Mouse (Mus musculus): Measurements from ENCODE around the gene Trip6. TPM values are rescaled to one million over a fixed set of nuclear protein-coding genes. Genes with fewer than 3 reads are reported as not detected.

The Trip6 gene
- polyA plus RNA-seq, 1 experiment from 2014 or later = 30.8 TPM

DNA sequence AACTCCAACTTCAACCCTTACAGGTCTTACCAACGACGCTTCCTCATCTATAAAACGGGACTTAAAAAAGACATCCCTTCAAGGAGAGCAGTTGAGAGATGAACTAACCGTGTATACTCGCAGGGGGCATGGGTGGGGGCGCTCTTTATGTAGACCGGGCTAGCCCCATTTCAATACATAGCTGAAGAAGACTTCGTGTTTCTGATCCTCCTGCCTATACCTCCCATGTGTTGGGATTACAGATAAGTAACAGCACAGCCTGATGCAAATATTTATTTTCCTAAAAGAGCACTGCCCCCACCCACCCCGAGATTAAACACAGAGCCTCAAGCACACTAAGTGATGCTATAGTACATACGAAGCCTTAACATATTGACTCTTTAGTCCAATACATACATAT lies 20.1 kb upstream of the Trip6 start:
- ATAC-seq = no peak
- H3K27me3 ChIP-seq = no peaks in the 10 kb centered on the region
- peaks cover 21% of the 10 kb centered on the region for H3K4me1 ChIP-seq
- H3K9me3 ChIP-seq (replicated peaks) = no peaks in the 10 kb centered on the region
- H3K4me2 ChIP-seq = peak overlapping the region; percentile 94
- H3K4me3 ChIP-seq = no peak overlapping the region
- no peak overlapping the region for H3K27ac ChIP-seq
- H3K9ac ChIP-seq = no peak overlapping the region
- WGBS = 62% methylated on average over 10 of the region's 10 CpGs
- 0 out of 2 replicates have a peak, but pooled peaks cover 3% of the 10 kb centered on the region for H3K36me3 ChIP-seq (ENCODE audit: poor library complexity, severe bottlenecking)

DNA sequence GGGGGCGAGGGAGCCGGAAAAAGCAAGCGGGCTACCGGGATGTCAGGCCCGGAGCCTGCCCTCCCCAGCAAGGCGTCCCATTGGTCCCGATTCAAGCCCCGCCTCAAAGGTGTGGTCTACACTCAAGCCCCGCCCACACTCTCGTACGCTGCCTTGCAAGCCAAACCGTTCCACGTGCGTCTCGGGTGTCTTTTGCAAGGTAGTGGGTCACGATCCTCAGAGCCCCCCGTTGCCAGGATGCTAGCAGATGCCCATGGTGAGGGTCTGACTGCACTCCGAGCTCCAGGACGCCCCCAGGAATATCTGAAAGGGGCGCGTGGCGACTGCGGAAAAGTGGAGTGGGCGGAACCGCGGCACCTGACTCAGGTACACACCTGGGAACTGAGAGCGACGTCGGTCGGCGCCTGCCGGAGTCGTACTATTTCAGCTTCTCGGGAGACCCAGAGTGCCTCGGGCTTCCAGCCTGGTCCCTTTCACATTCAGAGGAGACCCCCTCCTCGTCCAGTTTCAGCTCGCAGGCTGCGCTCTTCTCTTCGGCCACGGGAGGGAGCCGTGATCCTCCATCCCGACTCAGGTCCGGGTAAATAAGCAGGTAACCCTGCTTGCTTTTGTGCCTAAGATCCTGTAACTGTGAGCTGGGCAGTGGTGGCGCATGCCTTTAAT lies 19.4 kb upstream of the Trip6 start, which contains the start of gene Slc12a9:
Gene Slc12a9 (minus strand): TSS at position 86 of the 663 bp plus-strand sequence.
- no peaks in the 10 kb centered on the region for H3K9me3 ChIP-seq (replicated peaks)

DNA sequence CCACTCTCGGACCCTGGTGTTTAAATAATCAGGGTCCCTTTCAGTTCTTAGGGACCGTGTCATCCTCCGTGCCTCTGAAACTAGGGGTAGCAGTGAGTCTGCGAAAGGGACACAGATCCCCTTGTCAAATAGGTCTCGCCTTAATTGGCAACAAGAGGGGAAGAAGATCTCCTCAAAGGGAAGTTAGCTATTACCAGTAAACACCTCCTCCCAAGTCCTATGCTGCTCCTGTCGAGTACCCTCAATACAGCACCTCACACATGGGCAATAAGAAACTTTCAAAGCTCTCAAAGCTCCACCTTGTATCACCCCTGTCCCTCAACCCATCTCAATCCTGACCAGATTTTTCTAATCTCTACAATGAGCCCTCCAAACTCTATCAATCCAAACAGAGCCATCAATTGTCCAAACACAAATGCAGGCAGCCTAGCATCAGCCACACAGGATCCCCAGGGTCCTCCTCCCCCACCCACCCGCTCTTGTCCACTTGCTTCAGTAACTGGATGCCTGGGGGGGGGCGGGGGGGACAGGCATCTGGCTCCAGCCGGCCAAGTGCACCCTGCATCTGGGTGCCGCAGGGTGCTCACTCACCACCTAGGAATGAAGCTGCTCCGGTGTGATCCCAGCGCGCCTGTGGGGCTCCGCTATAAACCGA lies 18.8 kb upstream of the Trip6 start:
- Histone ChIP-seq H3K4me1 (peaks cover 13% of the 10 kb centered on the region), H3K4me3 (peak overlapping the region; percentile 62), H3K9me3 (replicated peaks) (no peaks in the 10 kb centered on the region), H3K27ac (peak overlapping the region; percentile 48), H3K36me3 (ENCODE audit: poor library complexity, severe bottlenecking) (peaks cover 4% of the 10 kb centered on the region; the same call in 1 of the 2 replicates), H3K4me2 (peak overlapping the region; percentile 94), H3K27me3 (no peaks in the 10 kb centered on the region), H3K9ac (peak overlapping the region; percentile 78)
- ATAC-seq = no peak; the same call in none of the 2 replicates
- 16% methylated on average over 15 of the region's 15 CpGs for WGBS

More for the DNA sequence above, 19.4 kb upstream of the Trip6 start, which contains the start of gene Slc12a9:
- peak within 1 kb of the TSS; percentile 94 for H3K4me2 ChIP-seq
- H3K36me3 ChIP-seq (ENCODE audit: poor library complexity, severe bottlenecking) = 0 out of 2 replicates have a peak, but pooled peaks cover 3% of the 10 kb centered on the region
- peak within 1 kb of the TSS; percentile 48 for H3K27ac ChIP-seq
- under 1% methylated on average over 44 of the region's 44 CpGs for WGBS
- no peaks in the 10 kb centered on the region for H3K27me3 ChIP-seq
- peak; percentile 92 for ATAC-seq
- H3K9ac ChIP-seq = peak within 1 kb of the TSS; percentile 78
- peak within 1 kb of the TSS; percentile 62 for H3K4me3 ChIP-seq
- H3K4me1 ChIP-seq = peaks cover 14% of the 10 kb centered on the region

DNA sequence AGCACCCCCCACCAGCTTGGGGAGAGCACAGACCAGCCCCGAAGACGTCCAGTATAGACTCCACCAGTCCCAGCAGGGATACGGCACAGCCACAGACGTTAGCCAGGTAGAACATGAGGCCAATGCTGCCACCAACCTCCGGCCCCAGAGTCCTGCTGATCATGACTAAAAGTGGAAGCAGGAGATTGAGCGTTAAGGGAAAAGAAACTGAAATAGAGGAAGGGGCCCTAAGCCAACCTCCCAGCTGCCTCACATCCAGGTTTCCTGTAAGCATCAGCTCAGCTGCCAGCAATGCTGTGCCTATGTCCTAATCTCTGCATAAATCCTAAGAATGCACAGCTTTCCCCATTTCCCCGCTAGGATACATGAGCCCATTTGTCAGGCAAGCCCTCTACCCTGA lies 16.7 kb upstream of the Trip6 start:
- Histone ChIP-seq H3K4me1 (peaks cover 13% of the 10 kb centered on the region), H3K9me3 (replicated peaks) (no peaks in the 10 kb centered on the region), H3K27me3 (no peaks in the 10 kb centered on the region), H3K4me3 (no peak overlapping the region), H3K36me3 (ENCODE audit: poor library complexity, severe bottlenecking) (peaks cover 16% of the 10 kb centered on the region), H3K4me2 (no peak overlapping the region), H3K9ac (no peak overlapping the region), H3K27ac (no peak overlapping the region)
- ATAC-seq = no peak
- 94% methylated on average over 7 of the region's 7 CpGs for whole genome bisulfite sequencing

DNA sequence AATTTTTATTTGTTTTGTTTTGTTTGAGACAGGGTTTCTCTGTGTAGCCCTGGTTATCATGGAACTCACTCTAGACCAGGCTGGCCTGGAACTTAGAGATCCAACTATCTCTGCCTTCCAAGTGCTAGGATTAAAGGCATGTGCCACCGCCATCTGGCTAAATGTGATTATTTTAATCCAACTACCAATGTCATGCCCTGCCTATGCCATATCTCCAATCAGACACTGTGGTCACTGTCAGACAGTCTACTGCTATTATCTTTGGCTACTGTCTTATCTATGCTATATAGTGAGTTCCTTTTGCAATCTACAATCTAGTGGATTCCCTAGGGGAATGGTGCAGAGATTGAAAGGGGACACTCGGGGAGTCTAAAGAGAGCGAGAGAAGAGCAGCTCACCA lies 6.8 kb upstream of the Trip6 start:
- H3K4me3 ChIP-seq = no peak overlapping the region
- H3K36me3 ChIP-seq (ENCODE audit: poor library complexity, severe bottlenecking) = peaks cover 69% of the 10 kb centered on the region
- H3K4me2 ChIP-seq = no peak overlapping the region
- no peaks in the 10 kb centered on the region for H3K9me3 ChIP-seq (replicated peaks)
- H3K27me3 ChIP-seq = no peaks in the 10 kb centered on the region
- no peak for ATAC-seq
- H3K27ac ChIP-seq = no peak overlapping the region
- no peaks in the 10 kb centered on the region for H3K4me1 ChIP-seq
- H3K9ac ChIP-seq = no peak overlapping the region
- over 99% methylated on average over 3 of the region's 3 CpGs for WGBS

DNA sequence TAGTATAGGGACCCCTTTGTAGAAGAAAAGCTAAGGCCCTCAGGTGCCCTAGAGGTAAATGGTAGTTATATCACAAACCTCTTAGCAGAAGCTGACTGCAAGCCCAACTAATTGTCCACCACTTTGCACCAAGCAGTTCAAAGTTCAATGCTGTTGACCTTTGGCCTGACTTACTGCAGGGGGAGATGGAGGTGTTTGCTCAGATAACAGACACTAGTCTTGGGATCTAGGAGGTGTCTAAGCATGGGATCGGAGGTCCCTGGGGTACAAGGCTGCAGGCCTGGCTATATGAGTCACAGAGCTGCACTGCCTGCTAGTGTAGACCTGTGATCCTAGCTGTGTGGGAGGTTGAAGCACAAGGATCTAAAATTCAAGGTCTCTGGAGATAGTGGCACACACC lies 4.4 kb upstream of the Trip6 start:
- Histone ChIP-seq H3K9me3 (replicated peaks) (no peaks in the 10 kb centered on the region), H3K4me2 (no peak overlapping the region), H3K27me3 (no peaks in the 10 kb centered on the region), H3K4me1 (peaks cover 22% of the 10 kb centered on the region), H3K4me3 (no peak overlapping the region), H3K36me3 (ENCODE audit: poor library complexity, severe bottlenecking) (peaks cover 60% of the 10 kb centered on the region), H3K9ac (no peak overlapping the region), H3K27ac (no peak overlapping the region)
- WGBS = 89% methylated on average over 1 of the region's 1 CpGs
- no peak for ATAC-seq

DNA sequence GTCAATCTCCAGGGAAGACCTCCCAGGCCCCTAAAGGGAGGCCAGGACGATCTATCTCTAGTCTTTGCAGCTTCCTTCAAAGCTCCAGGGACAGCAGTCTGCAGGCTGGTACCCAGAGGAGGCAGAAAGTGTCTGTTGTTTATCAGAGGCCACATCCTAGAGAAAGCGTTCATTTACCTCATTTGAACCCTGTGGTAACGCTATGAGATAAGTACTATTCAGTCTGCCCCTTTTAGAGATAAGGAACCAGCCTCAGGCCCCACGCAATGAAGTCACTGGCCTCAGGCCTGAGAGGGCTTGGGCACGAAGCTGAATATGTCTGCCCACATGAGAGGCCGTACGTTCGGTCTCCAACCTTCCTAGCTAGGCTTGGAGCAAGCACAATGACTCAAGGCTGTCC lies 3.2 kb upstream of the Trip6 start:
- no peak overlapping the region for H3K9ac ChIP-seq
- ATAC-seq = no peak
- H3K4me3 ChIP-seq = no peak overlapping the region
- no peak overlapping the region for H3K4me2 ChIP-seq
- peaks cover 34% of the 10 kb centered on the region for H3K4me1 ChIP-seq
- H3K27me3 ChIP-seq = no peaks in the 10 kb centered on the region
- H3K9me3 ChIP-seq (replicated peaks) = no peaks in the 10 kb centered on the region
- H3K36me3 ChIP-seq (ENCODE audit: poor library complexity, severe bottlenecking) = peaks cover 50% of the 10 kb centered on the region
- no peak overlapping the region for H3K27ac ChIP-seq
- whole genome bisulfite sequencing = 90% methylated on average over 8 of the region's 8 CpGs

DNA sequence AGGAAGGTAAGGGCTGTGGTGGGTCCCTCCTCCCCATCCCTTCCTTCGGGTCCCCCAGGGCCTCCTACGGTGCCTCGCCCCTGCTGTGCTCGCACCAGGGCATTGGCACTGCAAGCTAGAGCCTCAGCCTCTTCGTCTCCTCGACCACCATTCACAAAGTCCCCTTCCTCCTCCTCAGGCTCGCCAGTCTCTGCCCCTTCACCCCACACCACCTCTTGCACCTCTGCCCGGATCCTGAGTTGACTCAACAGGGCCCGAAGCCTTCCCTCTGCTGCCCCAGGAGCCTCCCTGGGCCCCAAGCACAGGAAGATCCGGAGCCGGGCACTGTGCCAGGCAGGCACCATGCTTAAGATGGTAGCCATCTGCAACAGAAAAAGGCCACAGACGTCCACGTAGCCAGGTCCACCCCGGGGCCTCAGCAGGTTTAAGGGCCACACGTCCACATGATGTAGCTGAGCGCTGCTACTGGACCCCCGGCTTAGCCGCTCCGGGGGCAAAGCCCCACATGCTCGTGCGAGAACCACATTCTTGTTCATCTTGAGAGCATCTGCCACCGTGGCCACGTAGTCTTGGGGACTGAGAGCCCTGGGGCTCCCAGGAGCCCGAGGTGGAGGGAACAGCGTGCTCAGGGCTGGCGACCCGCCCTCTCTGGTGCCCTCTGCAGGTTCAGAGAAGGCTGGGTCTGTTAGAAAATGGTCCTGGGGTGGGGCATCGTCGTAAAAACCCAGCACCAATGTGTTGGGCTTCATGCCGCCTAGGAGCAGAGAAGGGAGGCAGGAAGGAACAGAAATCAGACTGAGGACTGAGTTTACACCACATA lies 1.1 kb upstream of the Trip6 start:
- H3K4me3 ChIP-seq = no peak overlapping the region
- peak overlapping the region; percentile 79 for H3K27ac ChIP-seq
- WGBS = 35% methylated on average over 30 of the region's 30 CpGs
- H3K9me3 ChIP-seq (replicated peaks) = no peaks in the 10 kb centered on the region
- ATAC-seq = 0 out of 2 replicates have a peak, but pooled peaks have one; percentile 9
- H3K4me2 ChIP-seq = peak overlapping the region; percentile 72
- no peaks in the 10 kb centered on the region for H3K27me3 ChIP-seq
- peaks cover 38% of the 10 kb centered on the region for H3K4me1 ChIP-seq
- peaks cover 34% of the 10 kb centered on the region for H3K36me3 ChIP-seq (ENCODE audit: poor library complexity, severe bottlenecking)
- peak overlapping the region; percentile 72 for H3K9ac ChIP-seq

DNA sequence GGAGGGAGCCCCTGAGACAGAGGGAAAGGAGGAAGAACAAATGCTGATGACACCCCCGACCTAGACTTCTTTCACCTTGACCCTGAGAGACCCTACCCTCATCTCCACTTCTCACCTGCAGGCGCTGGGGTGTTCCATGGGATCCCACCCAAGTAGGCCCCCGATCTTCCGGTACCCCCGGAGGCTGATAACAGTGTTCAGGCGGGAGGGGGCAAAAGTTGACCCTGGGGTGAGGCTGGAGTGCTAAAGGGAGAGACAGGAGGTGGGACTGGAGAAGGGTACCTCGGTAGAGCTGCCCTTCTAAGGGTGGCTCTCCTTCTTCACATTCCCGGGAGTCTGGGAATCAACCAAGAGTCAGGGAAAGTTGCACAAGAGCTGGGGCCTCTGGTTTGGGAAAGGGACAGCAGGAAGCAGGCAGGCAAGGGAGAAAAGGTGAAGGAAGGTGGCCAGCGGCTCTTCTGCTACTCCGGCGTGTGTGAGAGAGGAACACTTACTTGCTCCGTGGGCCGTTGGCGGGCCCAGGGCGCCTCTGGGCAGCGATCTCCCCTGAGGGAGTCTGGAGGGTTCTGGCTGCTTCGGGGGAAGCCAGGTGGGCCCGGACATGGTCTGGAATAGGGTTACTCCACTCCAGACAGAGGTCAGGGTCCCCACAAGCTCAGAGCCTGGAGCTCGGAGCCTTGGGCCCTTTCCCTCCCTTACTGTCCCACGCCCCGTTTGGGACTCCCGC lies 575 bp downstream of the Trip6 start:
- 4% methylated on average over 22 of the region's 22 CpGs for WGBS
- peak overlapping the region; percentile 72 for H3K4me2 ChIP-seq
- no peaks in the 10 kb centered on the region for H3K27me3 ChIP-seq
- peaks cover 38% of the 10 kb centered on the region for H3K4me1 ChIP-seq
- H3K36me3 ChIP-seq (ENCODE audit: poor library complexity, severe bottlenecking) = peaks cover 40% of the 10 kb centered on the region
- H3K9me3 ChIP-seq (replicated peaks) = no peaks in the 10 kb centered on the region; the same call in 1 of the 2 replicates
- H3K4me3 ChIP-seq = peak overlapping the region; percentile 49
- H3K27ac ChIP-seq = peak overlapping the region; percentile 79
- peak overlapping the region; percentile 72 for H3K9ac ChIP-seq
- ATAC-seq = peak; percentile 52

DNA sequence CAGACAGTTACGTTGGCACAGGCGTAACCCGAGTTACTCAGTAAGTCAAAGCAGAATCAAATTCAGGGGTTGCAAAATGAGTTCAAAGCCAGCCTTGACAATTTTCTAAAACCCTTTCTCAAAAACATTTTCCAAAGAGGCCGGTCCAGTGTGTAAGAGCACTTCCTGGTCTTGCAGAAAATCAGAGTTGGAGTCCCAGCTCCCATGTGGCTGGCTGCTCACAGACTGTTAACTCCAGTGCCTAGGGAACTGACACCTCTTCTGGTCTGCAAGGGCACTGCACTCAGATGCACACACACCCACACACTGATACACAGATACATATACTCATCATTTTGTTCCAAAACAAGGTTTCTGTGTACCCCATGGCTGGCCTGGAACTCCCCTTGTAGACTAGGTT lies 5.8 kb downstream of the Trip6 start:
- Histone ChIP-seq H3K4me3 (peak overlapping the region; percentile 95), H3K27me3 (no peaks in the 10 kb centered on the region), H3K27ac (peak overlapping the region; percentile 97), H3K9ac (peak overlapping the region; percentile 99), H3K4me1 (peaks cover 52% of the 10 kb centered on the region), H3K4me2 (peak overlapping the region; percentile 82), H3K36me3 (ENCODE audit: poor library complexity, severe bottlenecking) (peaks cover 47% of the 10 kb centered on the region), H3K9me3 (replicated peaks) (no peaks in the 10 kb centered on the region; the same call in 1 of the 2 replicates)
- no peak for ATAC-seq
- WGBS = 96% methylated on average over 4 of the region's 4 CpGs

DNA sequence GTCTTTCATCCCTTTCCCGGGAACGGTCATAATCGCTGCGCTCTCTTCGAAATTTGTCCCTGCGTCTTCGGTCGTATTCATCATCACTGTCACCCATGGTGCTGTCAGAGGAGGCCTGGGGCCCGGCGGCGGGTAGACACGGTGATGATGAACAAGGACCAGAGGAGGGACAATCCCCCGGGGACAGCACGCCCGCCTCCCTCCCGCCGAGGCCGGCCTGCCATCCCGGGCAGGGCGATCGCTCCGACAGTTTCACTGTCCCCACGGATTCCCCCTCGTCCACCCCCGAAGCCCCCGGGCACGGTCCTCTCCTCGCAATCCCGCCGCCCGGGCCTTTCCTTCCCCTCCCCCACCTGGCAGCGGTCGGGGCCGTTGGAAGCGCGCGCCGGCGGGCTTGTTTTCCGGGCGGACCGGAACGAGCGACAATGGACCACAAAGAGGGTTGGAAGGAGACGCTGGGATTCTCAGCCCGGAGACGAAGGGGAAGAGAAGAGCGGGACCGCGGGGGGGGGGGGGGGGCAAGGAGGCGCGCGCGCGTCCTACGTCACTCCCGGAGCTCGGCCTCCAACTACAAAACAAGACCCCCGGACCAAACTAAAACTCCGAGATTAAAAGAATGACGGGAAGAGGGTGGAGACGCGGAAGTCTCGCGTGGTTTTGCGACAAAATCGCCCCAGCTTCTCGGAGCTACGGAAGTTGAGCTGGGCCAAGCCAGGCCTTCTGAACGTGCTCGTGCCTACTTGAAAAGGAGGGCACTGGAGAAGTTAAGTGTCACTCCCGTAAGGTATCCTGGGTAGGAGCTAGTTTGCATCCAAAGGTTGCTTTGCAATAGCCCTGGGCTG lies 6.9 kb downstream of the Trip6 start, which contains the start of gene Srrt:
Gene Srrt (minus strand): TSS at position 604 of the 842 bp plus-strand sequence.
- under 1% methylated on average over 55 of the region's 72 CpGs for WGBS
- H3K4me3 ChIP-seq = peak within 1 kb of the TSS; percentile 95
- H3K27me3 ChIP-seq = no peaks in the 10 kb centered on the region
- H3K36me3 ChIP-seq (ENCODE audit: poor library complexity, severe bottlenecking) = peaks cover 58% of the 10 kb centered on the region
- no peaks in the 10 kb centered on the region; the same call in 1 of the 2 replicates for H3K9me3 ChIP-seq (replicated peaks)
- ATAC-seq = peak; percentile 91
- H3K4me2 ChIP-seq = peak within 1 kb of the TSS; percentile 82
- H3K4me1 ChIP-seq = peaks cover 42% of the 10 kb centered on the region
- peak within 1 kb of the TSS; percentile 99 for H3K9ac ChIP-seq
- H3K27ac ChIP-seq = peak within 1 kb of the TSS; percentile 97
